Mouse (Mus musculus): ENCODE measurements around the gene Hoxa4.

GRCm38 (mm10) chr6:52174968-52175751 is 16.4 kb downstream of the Hoxa4 start:
- TF ChIP-seq CTCF (IDR thresholded peaks at IDR 0.05; ENCODE audit: extremely low read depth, insufficient read depth, low read length) (no peak), POLR2A (IDR thresholded peaks at IDR 0.05; ENCODE audit: extremely low read depth, insufficient read depth, low read length) (no peak)
